Mouse (Mus musculus): Measurements from ENCODE around the gene AC131692.1.
A peak's percentile ranks its signal among the peaks of the same experiment; 100 is the strongest.

Gene AC131692.1

DNA sequence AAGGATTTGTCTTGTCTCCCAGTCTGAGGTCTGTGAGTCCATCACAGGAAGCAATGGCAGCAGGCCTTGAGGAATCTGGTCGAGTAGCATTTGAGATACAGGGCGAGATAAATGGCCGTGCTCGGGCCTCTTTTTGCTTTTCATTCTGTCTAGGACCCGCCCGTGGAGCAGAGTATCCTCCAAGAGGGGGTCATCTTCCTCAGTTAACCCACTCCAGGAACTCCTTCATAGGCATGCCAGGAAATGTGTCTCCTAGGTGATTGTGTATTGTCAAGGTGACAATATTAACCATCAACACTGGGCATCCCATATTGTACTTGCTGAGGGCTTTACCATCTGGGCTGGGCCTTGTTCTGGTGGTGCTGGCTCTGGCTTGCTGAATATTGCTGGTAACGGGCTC lies at the start of gene AC131692.1:
Gene AC131692.1 (plus strand): TSS at position 301 of the 400 bp plus-strand sequence.
- no peak for DNase-seq

DNA sequence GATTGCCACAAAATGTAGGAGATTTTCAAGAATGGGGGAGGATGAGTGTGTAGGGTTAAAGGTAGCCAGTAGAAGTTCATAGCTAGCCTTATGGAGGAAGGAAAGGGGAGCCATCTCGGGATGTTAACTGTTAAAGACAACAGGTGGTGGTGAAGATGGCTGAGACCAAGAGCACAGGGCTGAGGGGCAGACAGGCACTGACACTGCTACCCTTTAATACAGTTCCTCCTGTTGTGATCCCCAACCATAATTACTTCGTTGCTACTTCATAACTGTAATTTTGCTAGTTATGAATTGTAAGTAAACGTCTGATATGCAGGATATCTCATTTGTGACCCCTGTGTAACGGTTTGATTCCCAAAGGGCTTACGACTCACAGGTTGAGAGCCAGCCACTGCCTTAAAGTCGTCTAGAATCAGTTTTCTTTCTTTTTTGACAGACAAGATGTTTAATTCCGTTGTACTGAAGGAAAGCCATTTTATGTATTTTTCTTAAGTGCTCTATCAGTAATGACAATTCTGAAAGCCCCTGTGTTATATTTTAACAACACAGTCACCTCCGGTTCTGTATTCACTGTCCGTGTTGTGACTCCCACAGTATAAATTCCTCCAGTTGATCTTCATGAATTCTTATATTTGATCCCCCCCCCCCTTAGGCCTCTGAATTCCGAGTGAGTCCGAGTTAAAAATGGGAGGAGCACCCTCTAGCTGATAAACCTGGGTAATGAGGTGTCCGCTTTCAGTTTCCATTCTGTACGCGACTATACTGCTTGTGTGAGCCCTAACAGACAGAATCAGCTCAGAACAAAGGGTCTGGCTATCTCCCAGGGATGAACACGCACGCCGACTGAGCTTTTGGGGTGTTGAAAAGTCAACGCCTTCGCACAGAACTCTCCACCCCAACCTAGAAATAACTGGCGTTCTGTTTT lies 48.6 kb upstream of the AC131692.1 start:
- peak in 1 of 2 experiments; percentile 40 for DNase-seq

DNA sequence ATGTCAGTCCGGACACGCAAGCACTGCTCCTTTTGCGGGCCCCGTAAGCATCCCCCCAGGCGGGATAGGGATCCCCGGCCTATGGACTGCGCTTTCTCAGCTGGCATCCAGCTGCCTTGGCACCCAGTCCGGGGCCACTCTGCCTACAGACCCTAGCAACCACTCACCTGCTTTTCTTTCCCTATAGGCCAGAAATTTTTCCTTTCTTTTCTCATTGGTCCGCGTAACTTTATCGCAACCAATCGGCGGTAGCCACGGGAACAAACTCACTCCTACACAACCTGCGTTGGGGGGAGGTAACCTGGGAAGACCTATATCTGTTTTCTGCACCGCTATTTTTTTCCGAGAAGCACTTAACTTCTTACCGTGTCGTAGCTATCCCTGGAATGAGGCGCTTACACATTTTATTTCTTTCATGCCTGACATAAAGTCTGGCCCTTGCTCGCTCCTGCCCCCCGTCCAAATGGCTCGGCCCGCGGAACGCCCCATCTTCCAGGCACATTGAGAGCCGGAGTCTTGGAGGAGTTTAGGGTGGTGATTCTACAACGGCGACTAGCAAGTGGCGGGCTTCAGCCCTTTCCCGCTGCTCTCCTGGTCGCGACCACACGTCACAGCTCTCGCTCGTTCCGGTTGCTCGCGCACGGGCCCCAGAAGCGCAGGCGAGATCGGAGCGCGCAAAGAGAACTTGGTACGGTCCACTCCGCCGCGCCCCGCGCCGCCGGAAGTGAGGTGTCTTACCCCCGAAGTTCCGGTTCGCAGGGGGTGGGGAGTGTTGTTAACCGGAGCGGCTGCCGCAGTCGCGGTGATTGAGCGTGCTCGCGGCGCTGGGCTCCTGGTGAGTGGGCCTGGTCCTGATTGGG lies 47.7 kb upstream of the AC131692.1 start, which contains the start of gene Syvn1:
Gene Syvn1 (plus strand): TSS at position 283 of the 860 bp plus-strand sequence.
- peak; percentile 93 to 96 for DNase-seq

DNA sequence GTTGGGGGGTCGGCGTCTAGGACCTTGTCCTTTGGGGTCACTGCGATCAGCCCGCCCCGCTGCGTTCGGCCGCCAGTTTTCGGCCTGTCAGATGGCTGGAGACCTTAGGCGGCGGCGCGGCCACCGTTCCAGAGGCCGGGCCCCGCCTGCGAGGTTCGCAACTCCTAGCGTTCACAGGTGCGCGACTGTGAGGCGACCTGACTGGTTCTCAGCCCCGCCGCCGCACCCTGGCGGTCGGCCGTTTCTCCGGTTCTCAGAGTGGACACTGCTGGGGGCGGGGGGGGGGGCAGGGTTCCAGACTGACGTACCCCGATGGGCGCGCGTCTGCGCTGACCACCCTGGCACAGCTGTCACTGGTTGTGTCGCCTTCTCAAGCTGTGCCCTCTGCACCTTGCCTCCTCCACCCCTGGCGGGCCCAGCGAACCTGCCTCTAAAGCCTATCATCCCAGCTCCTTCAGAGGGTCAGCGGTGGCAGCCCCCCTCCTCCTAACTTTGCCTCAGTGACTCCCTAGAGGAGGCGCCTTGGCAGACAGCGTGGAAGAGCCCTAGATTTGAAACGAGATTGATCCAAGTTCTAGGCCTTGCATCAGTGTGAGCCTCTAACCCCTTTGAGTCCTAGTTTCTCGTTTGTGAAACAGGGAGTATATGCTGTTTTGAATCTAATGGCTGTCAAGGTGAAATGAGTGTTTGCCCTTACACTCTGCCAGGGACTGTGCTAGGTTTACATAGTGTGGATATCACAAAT lies 46.9 kb upstream of the AC131692.1 start:
- DNase-seq, result no peak

DNA sequence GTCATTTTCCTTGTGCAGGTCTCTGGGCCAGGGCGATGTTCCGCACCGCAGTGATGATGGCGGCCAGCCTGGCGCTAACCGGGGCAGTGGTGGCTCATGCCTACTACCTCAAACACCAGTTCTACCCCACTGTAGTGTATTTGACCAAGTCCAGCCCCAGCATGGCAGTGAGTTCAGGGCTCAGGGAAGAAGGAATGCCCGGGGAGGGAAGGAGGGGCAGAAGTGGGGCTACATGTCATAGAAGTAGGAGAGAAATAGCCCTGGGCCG lies 46.4 kb upstream of the AC131692.1 start:
- DNase-seq, result no peak

DNA sequence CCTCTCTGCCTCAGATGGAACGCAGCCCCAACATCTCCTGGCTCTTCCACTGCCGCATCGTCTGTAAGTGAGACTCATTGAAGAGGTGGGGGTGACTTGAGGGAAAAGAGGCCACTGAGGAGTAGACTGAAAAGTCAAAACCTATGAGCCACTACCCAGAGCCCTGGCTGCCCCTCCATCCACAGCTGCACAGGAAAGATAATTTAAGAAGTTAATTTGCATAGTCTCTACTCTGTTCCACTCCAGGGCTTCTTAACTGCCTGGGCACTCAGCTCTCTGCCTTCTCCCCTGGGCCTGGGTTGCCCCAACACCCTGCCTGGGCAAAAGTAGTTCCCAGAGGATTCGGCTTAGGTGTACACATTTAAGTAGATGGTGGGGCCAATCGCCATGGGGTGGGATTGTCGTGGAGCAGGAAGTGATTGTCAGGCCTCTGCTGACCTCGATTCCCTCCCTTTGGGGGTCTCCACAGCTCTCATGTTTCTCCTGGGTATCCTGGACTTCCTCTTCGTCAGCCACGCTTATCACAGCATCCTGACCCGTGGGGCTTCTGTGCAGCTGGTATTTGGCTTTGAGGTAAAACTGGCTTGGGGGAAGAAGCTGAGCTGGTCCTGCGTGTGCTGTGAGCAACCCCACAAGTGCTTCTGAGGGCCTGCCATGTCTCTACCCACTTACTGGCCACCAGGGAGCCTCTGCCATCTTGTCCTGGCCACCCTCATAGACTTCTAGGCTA lies 45.4 kb upstream of the AC131692.1 start:
- DNase-seq, result no peak

DNA sequence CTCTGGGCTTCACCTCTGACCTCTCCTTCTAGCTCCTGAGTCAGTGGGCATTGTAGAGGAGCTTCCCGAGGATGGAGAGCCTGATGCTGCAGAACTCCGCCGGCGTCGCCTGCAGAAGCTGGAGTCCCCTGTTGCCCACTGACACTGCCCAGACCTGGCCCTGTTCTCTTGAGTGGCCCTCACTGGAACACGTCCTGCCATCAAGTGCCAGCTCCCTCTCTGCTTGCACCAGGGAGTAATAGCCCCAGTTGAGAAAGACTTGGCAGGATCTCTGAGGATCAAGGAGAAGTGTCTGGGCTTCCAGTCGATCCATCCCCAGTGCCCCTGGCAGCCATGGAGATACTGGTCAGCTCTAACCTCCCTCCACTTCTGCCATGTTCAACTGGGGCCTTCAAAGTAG lies 41.7 kb upstream of the AC131692.1 start:
- no peak for DNase-seq

DNA sequence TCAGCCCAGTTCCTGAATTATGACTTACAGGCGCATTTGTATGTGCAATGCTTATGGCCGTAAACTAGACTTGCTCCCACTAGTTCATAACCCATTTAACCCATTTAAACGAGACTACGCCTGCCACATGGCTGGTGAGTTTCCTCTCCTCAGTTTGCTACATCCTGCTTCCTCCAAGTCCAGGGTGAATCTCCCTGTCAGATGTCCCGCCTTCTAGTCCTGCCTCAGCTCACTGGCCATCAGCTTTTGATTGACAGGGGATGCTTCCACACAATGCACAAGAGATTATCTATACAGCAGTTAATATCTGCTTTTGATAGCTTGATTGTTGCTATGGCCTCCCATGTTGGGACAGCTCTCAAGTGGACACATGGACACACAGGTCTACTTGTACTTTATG lies 39.9 kb upstream of the AC131692.1 start:
- DNase-seq, result peak in 1 of 2 experiments; percentile 3

DNA sequence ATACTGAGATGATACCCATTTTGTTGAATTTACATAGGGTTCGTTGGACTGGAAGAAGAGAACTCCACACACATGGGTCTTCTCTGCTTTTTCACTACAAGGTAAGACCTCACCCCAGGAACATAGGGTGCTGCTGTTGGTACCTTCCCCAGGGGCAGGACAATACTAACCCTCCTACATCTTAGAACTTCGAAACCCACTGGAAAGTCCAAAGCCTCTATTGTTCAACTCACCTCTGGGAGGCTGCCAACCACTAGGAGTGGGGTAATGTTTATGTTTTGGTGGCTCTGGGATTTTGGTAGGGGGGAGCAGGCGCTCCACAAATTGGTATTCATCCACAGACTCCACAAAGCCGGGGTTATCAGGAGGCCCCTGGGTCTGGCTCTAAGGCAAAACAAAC lies 37.5 kb upstream of the AC131692.1 start:
- DNase-seq, result no peak

DNA sequence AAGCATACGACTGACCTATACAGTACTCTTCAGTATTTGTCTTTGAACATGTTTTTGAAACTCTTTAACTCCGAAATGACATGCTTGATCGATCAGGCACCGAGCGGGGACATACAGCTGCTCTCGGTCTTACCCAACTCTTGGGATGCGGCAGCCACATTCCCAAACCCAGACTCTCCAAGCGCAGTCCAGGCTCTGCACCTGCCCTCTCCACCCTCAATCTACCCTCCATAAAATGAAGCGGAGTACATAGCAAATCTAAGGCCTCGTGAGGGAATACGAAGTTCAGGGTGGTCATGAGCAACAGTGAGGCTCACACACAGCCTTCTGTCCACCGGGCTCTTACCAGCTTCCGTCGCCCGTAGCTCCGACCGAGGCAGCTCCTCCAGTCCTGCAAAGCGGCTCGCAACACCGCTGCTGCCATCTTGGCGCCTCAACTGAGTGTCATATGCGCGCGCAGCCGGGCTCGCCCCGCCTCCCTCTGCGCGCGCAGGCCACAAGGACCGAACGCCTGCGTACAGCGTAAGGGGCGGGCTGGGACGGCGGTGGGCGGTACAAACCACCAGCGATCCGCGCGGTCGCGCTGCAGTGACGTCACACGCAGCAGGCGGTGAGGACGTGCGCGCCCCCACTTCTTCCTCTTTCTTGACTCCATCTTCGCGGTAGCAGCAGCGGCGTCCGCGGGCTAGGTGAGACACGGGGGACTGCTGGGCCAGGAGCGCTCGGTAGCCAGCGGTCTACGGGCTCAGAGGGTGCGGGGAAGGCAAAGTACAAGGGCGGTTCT lies 36.7 kb upstream of the AC131692.1 start, which contains the start of the genes Mrpl49 and Fau:
Gene Mrpl49 (minus strand): TSS at position 473 of the 784 bp plus-strand sequence.
Gene Fau (plus strand): TSS at position 532 of the 784 bp plus-strand sequence.
- DNase-seq, result peak; percentile 98 to 99

DNA sequence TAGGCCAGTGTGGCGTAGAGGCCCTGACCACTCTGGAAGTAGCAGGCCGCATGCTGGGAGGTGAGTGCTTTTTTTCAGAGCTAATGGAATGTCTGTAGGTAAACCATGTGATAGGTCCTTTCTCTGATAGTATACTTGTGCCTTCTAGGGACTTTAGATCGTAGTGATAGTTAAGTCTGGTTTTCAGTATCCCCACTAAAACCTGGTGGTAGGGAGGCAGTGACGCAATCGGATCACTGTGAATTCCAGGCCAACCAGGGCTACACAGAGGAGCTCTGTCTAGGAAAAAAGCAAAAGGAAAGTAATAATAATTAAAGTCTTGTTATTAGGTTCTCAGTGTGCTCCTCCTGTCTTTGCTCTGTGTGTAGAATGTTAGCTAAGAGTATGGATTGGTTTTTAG lies 35.7 kb upstream of the AC131692.1 start:
- DNase-seq, result no peak

DNA sequence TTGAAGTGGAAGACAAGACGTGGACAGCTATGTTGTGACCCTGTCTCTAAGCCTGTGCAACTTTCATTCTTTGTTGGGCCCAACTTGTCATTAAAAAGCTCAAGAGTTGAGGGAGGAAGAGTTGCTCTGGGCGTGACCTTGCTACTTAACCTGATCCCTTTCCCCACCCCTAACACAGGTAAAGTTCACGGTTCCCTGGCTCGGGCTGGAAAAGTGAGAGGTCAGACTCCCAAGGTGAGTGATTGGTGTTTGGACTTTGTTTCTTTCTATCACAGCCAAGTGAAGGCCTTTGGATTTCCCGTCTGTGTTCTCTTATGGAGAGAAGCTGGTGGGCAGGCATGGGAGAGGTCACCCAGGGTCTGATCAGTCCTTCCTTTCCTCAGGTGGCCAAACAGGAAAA lies 35.3 kb upstream of the AC131692.1 start:
- DNase-seq, result no peak

DNA sequence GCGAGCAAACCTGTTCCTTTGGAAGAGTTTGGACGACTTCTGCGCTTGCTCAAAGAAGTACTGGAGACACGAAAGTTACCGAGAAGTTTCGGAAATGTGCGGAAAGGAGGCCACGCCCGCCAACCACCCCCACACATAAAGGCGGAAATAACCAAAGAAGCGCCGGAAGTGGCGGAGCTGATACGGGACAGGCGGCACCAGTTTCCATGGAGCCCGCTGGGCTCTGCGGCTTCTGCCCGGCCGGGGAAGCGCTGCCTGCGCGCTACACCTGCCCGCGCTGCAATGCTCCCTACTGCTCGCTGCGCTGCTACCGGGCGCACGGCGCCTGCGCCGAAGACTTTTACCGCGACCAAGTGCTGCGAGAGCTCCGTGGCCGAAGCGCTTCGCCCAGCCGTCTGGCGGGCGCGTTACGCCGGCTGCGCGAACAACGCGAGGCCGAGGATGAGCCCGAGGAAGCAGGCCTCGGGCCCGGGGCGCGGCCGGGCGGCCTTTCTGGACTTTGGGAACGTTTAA lies 33.1 kb upstream of the AC131692.1 start, which contains the start of gene Znhit2:
Gene Znhit2 (plus strand): TSS at position 172 of the 513 bp plus-strand sequence.
- DNase-seq, result peak; percentile 96 to 97

DNA sequence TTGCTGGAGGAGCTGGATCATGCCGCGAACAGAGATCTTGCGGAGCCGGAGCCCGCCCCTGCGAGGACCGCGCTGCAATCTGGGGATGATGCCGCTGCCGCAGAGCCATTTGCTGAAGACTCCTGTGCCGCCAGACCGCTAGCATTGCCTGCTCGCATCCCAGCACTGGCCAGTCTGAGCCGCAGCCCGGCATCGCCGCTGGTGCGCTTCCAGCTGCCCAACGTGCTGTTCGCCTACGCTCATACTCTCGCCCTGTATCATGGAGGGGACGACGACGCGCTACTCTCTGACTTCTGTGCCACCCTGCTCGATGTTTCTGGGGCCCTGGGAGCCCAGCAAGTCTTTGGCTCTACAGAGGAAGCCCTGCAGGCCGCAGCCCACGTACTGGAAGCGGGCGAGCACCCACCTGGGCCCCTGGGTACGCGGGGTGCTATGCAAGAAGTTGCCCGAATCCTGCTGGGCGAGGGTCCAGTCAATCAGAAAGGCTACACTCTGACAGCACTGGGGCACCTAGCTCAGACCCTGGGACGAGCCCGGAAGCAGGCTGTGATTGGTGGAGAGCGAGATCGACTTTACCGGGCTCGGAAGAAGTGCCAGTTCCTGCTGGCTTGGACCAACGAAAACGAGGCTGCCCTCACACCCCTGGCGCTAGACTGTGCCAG lies 32.4 kb upstream of the AC131692.1 start:
- DNase-seq, result peak in 1 of 2 experiments; percentile 50

DNA sequence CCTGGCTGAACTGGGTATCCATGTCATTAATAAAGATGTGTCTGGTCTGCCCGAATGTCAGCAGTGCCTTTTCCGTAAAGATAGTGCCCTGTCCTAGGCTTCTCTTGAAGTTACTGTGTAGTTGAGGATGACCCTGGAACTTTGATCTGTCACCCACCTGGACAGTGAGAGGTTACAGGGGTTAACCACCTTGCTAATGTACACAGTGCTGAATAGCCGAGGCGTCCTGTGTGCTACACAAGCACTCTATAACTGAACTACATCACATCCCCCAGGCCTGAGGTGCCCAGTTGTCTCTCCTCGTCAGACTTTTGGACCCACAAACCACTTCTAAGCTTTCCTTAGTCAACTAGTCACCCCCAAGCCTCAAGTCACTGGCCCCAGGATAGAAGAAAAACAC lies 31.8 kb upstream of the AC131692.1 start:
- no peak for DNase-seq

DNA sequence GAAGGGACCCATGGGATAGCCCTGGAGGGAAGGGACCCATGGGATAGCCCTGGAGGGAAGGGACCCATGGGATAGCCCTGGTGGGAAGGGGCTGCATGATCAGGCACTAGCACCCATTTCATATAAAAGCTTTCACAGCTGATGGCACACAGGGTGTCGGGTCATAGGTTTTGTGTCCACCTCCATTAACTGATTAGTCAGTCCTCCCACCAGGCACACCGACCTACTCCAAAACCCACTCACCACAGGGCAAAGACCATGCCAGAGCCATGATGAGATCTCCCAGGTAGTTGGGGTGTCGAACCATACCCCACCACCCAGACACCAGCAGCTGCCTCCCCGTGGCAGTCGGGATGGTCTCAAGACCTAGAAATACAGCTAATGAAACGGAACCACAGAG lies 31.1 kb upstream of the AC131692.1 start:
- DNase-seq, result no peak

DNA sequence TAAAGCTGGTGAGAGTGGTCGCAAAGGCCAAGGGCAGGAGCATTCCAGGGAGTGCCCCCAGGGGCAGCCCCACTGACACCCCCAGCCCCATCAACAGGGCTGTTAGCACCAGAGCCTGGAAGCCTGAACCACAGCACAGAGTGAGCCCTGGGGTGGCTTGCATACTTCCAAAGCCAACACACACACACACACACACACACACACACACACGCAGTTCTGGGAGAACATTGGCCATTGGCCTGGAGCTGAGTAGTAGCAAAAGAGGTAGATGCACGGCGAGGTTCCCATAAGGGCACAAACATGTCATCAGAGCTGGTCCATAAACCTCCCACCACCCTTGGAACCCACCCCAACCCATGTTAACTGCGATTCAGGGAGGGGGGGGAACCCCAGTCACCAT lies 27.6 kb upstream of the AC131692.1 start:
- no peak for DNase-seq

DNA sequence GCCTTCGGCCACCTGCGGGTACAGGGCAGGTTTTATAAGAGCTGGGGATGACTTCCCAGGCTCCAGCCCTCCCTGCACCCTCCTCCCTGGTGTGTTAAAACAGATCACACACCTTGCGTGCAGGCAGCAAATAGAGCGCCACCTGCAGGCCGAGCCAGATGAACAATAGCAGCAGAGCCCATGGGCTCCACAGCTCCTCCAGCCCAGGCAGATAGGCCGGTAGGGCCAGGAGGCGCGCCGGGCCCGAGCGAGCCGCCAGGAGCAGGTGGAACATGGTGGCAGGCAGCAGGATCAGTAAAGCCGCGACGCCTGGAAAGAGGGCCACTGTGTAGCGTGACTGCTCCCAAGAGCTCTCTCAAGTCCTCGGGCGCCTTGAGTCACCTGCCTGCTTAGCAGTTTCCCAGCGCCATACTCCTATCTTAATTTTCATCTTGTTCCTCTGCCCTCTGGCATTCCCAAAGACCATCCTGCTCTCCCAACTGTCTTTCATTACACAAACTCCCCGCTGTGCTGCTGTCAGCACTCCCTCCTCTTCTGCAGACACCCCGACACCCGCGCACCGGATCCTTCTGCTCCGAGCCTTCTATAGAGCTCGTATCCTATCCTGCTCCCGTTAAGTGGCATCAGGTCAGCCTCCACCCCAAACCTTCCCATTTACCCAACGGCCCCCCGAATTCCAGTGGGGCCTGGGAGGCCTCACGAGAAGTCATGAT lies 27.1 kb upstream of the AC131692.1 start:
- DNase-seq, result peak; percentile 79 to 85

DNA sequence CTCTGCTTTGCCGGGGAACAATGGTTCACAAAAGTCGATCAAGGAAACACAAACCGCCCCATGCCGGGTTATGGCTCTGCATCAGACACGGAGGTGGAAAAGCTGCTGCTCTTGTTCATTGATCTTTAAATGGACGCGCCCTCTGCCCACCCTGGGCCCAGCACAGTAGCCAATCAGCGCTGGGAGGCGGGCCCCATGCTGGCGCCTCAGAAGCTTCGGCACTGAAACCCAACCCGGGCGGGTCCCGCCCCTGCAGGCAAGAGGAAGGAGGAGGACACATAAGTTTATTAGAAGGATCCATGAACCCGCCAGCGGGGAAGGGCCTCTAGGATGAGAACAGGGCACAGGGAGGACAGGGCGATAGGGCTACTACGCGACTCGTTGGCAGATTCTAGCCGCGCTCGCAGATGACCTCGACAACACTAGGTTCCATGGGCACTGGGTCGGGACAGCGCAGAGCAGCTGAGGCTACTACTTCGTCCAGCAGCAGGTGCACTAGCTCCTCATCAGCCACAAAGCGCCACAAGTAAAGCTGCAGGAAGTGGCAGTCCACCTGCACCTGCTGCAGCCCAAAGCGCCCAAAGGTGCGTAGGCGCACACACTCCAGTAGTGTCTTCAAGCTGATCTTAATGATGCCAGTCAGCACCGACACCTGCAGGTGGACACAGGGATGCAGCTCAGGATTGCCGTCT lies 26.3 kb upstream of the AC131692.1 start, which contains the start of gene Tm7sf2:
Gene Tm7sf2 (minus strand): TSS at position 650 of the 692 bp plus-strand sequence.
- DNase-seq, result peak; percentile 93 to 94
